Mouse (Mus musculus) cerebellum, postnatal 4 days (tissue): Measurements from ENCODE around the gene Rgr.

Experiments
- DNase-seq, 2 experiments: peaks; one replicate each; pipeline ENCODE4 v3.0.0; 2022; ENCODE audit warnings: low spot score in 2 of 2, mixed read lengths in 1 of 2

The Rgr gene

GRCm38 (mm10) chr14:37048914-37049410 is at the start of gene Rgr:
TSS of gene Rgr (minus strand) at chr14:37048964.
- DNase-seq, result no peak

- DNase-seq, result peak in 1 of 2 experiments; percentile 30
Measured at GRCm38 (mm10) chr14:37097956-37098530, 49.3 kb upstream of the Rgr start, which contains the start of gene Cdhr1. TSS of gene Cdhr1 (minus strand) at chr14:37098347.

- no peak for DNase-seq
Measured at GRCm38 (mm10) chr14:37095556-37095955, 46.8 kb upstream of the Rgr start.

- DNase-seq, result peak in 1 of 2 experiments; percentile 23
Measured at GRCm38 (mm10) chr14:37094436-37094835, 45.7 kb upstream of the Rgr start.

- no peak for DNase-seq
Measured at GRCm38 (mm10) chr14:37083755-37084154, 35.0 kb upstream of the Rgr start.

GRCm38 (mm10) chr14:37080724-37081123 is 32.0 kb upstream of the Rgr start:
- no peak for DNase-seq

GRCm38 (mm10) chr14:37068516-37068915 is 19.8 kb upstream of the Rgr start:
- DNase-seq, result peak in 1 of 2 experiments; percentile 13

- no peak for DNase-seq
Measured at GRCm38 (mm10) chr14:37067629-37068028, 18.9 kb upstream of the Rgr start, which contains the start of gene Lrit2. TSS of gene Lrit2 (plus strand) at chr14:37067929.

- no peak for DNase-seq
Measured at GRCm38 (mm10) chr14:37066636-37067035, 17.9 kb upstream of the Rgr start.

- no peak for DNase-seq
Measured at GRCm38 (mm10) chr14:37064849-37065248, 16.1 kb upstream of the Rgr start.

GRCm38 (mm10) chr14:37034432-37034831 is 14.3 kb downstream of the Rgr start:
- DNase-seq, result no peak

GRCm38 (mm10) chr14:37033241-37033640 is 15.5 kb downstream of the Rgr start:
- DNase-seq, result peak; percentile 79 to 87

- peak in 1 of 2 experiments; percentile 41 for DNase-seq
Measured at GRCm38 (mm10) chr14:37032481-37033104, 16.2 kb downstream of the Rgr start.

GRCm38 (mm10) chr14:37028555-37028954 is 20.2 kb downstream of the Rgr start:
- peak in 1 of 2 experiments; percentile 65 for DNase-seq

GRCm38 (mm10) chr14:37027951-37028350 is 20.8 kb downstream of the Rgr start:
- DNase-seq, result no peak

- no peak for DNase-seq
Measured at GRCm38 (mm10) chr14:37027248-37027933, 21.4 kb downstream of the Rgr start.

- no peak for DNase-seq
Measured at GRCm38 (mm10) chr14:37015894-37016293, 32.9 kb downstream of the Rgr start.

GRCm38 (mm10) chr14:37013644-37014043 is 35.1 kb downstream of the Rgr start:
- DNase-seq, result peak in 1 of 2 experiments; percentile 31

GRCm38 (mm10) chr14:37009686-37010085 is 39.1 kb downstream of the Rgr start:
- no peak for DNase-seq

GRCm38 (mm10) chr14:37006489-37006888 is 42.3 kb downstream of the Rgr start:
- no peak for DNase-seq

- peak in 1 of 2 experiments; percentile 16 for DNase-seq
Measured at GRCm38 (mm10) chr14:37005865-37006264, 42.9 kb downstream of the Rgr start.

GRCm38 (mm10) chr14:37003431-37004095 is 45.2 kb downstream of the Rgr start:
- no peak for DNase-seq
